Mouse (Mus musculus): ENCODE data around the gene Hist1h3f. TPM values are rescaled to one million over a fixed set of nuclear protein-coding genes. Genes with fewer than 3 reads are reported as not detected.
"Not testable (repeated sequence)": the region's sequence is repeated elsewhere in the genome, so short reads cannot be mapped to it uniquely, and the experiment has no call there.

Gene Hist1h3f
- polyA plus RNA-seq, 1 experiment = 0.74 TPM

DNA sequence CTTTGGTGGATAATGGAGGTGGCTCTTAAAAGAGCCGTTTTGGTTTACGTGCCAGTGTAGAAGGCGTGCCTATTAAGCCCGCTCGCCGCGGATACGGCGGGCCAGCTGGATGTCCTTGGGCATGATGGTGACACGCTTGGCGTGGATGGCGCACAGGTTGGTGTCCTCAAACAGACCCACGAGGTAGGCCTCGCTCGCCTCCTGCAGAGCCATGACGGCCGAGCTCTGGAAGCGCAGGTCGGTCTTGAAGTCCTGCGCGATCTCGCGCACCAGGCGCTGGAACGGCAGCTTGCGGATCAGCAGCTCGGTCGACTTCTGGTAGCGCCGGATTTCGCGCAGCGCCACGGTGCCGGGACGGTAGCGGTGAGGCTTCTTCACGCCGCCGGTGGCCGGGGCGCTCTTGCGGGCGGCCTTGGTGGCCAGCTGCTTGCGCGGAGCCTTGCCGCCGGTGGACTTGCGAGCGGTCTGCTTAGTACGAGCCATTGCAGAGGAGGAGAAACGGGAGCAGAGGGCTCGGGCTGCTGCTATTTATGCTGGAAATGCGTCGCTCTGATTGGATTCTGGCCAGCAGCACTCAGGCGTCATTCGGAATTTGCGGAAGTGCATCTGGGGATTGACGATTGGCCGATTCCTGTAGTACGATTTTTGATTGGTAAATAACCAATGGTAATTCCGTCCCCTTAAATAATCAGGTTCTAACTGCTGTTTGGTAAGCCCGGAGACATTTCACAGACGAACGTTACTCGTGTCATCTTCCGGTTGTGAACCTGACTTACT, 18.2 kb downstream of the Hist1h3f start, which contains the start of gene Hist1h3e:
Gene Hist1h3e, minus strand, starts transcription at position 487 of the 777 bp plus-strand sequence.
- not testable (repeated sequence) for H3K4me1 ChIP-seq (ENCODE audit: control insufficient read depth, insufficient read depth, low read length); H3K36me3 ChIP-seq (ENCODE audit: control insufficient read depth, insufficient read depth, low read length); H3K27me3 ChIP-seq (replicated peaks; ENCODE audit: control insufficient read depth, insufficient read depth, low read length)
- TF ChIP-seq POLR2A (IDR thresholded peaks at IDR 0.05; ENCODE audit: low read depth, low read length) = peak; percentile 66
- WGBS = under 1% methylated on average over 65 of the region's 67 CpGs
- DNase-seq = peak; percentile 96
- H3K27ac ChIP-seq (ENCODE audit: insufficient read depth, low read depth, low read length) = peak within 1 kb of the TSS; percentile 72
- peak within 1 kb of the TSS; percentile 69 for H3K4me3 ChIP-seq (ENCODE audit: insufficient read depth, low read depth, low read length)

GRCm38 (mm10) chr13:23562699-23563462, 19.0 kb downstream of the Hist1h3f start:
- H3K36me3 ChIP-seq (ENCODE audit: control insufficient read depth, insufficient read depth, low read length) = no peaks in the 10 kb centered on the region
- peak; percentile 62 for DNase-seq
- H3K27ac ChIP-seq (ENCODE audit: insufficient read depth, low read depth, low read length) = peak overlapping the region; percentile 61; the same call in 1 of the 2 replicates
- peaks cover 2% of the 10 kb centered on the region; the same call in 1 of the 2 replicates for H3K4me1 ChIP-seq (ENCODE audit: control insufficient read depth, insufficient read depth, low read length)
- no peaks in the 10 kb centered on the region for H3K27me3 ChIP-seq (replicated peaks; ENCODE audit: control insufficient read depth, insufficient read depth, low read length)
- TF ChIP-seq CTCF (conservative IDR thresholded peaks at IDR 0.05; ENCODE audit: insufficient read depth, insufficient read length, low read depth, low read length) = no peak
- TF ChIP-seq POLR2A (IDR thresholded peaks at IDR 0.05; ENCODE audit: low read depth, low read length) = no peak
- H3K4me3 ChIP-seq (ENCODE audit: insufficient read depth, low read depth, low read length) = peak overlapping the region; percentile 31
- 3% methylated on average over 18 of the region's 18 CpGs for WGBS

- no peak for TF ChIP-seq POLR2A (IDR thresholded peaks at IDR 0.05; ENCODE audit: low read depth, low read length)
- TF ChIP-seq CTCF (conservative IDR thresholded peaks at IDR 0.05; ENCODE audit: insufficient read depth, insufficient read length, low read depth, low read length) = no peak
Measured at GRCm38 (mm10) chr13:23564482-23564881, 20.6 kb downstream of the Hist1h3f start.

DNA sequence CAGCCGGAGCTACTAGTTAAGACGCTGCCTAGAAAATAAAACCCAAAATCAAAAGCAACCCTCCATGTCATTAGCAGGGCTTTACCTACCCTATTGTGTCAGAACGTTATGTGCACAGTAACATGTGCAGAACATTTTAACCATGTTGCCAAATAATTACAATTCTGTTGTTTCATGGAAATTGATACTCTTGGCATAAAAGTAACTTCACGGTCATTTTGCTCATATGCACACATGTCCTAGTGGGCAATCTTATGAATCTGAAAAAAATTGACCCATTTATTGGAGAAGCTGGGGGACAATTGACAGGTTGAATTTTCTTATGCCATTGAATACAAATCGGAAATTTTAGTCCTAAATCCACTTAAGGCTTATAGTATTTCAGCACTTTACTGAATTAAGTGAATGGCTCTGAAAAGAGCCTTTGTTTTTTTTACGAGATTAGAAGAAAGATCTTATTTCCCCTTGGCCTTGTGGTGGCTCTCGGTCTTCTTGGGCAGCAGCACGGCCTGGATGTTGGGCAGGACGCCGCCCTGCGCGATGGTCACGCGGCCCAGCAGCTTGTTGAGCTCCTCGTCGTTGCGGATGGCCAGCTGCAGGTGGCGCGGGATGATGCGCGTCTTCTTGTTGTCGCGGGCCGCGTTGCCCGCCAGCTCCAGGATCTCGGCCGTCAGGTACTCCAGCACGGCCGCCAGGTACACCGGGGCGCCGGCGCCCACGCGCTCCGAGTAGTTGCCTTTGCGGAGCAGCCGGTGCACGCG, 26.6 kb downstream of the Hist1h3f start:
- not testable (repeated sequence) for DNase-seq; H3K27me3 ChIP-seq (replicated peaks; ENCODE audit: control insufficient read depth, insufficient read depth, low read length); H3K4me1 ChIP-seq (ENCODE audit: control insufficient read depth, insufficient read depth, low read length); H3K36me3 ChIP-seq (ENCODE audit: control insufficient read depth, insufficient read depth, low read length)
- WGBS = 4% methylated on average over 31 of the region's 41 CpGs
- Histone ChIP-seq H3K27ac (ENCODE audit: insufficient read depth, low read depth, low read length) (peak overlapping the region; percentile 74; the same call in 1 of the 2 replicates), H3K4me3 (ENCODE audit: insufficient read depth, low read depth, low read length) (peak overlapping the region; percentile 41)

More at GRCm38 (mm10) chr13:23564482-23564881, 20.6 kb downstream of the Hist1h3f start:
- Histone ChIP-seq H3K4me3 (ENCODE audit: insufficient read depth, low read depth, low read length) (no peak overlapping the region), H3K27ac (ENCODE audit: insufficient read depth, low read depth, low read length) (no peak overlapping the region), H3K4me1 (ENCODE audit: control insufficient read depth, insufficient read depth, low read length) (peaks cover 2% of the 10 kb centered on the region; the same call in 1 of the 2 replicates), H3K36me3 (ENCODE audit: control insufficient read depth, insufficient read depth, low read length) (no peaks in the 10 kb centered on the region), H3K27me3 (replicated peaks; ENCODE audit: control insufficient read depth, insufficient read depth, low read length) (no peaks in the 10 kb centered on the region)
- 58% methylated on average over 2 of the region's 2 CpGs for WGBS
- DNase-seq = no peak

DNA sequence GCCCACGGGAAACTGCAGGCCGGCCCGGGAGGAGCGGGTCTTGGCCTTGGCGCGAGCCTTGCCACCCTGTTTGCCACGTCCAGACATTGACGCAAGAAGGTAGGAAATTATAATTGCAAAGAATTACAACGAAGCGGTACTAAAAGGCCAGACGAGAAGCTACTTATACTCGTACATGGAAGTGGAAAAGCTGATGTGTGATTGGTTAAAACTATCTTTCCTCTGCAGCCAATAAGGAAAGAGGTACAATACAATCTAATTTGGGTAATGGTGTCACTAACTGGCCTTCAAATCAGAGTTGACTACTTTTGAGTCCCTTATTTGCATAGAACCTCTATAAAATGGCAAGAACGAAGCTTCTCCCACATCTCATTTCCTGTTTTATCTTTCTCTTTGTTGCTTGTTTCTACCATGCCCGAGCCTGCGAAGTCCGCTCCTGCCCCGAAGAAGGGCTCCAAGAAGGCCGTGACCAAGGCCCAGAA, 27.2 kb downstream of the Hist1h3f start, which contains the start of the genes Hist1h2ae and Hist1h2bg:
Gene Hist1h2ae, minus strand, starts transcription at position 199 of the 482 bp plus-strand sequence.
Gene Hist1h2bg, plus strand, starts transcription at position 375 of the 482 bp plus-strand sequence.
- Histone ChIP-seq H3K4me3 (ENCODE audit: insufficient read depth, low read depth, low read length) (peak within 1 kb of the TSS; percentile 60), H3K27ac (ENCODE audit: insufficient read depth, low read depth, low read length) (peak within 1 kb of the TSS; percentile 77), H3K36me3 (ENCODE audit: control insufficient read depth, insufficient read depth, low read length) (no peaks in the 10 kb centered on the region), H3K27me3 (replicated peaks; ENCODE audit: control insufficient read depth, insufficient read depth, low read length) (peaks cover 2% of the 10 kb centered on the region; the same call in 1 of the 2 replicates), H3K4me1 (ENCODE audit: control insufficient read depth, insufficient read depth, low read length) (no peaks in the 10 kb centered on the region; the same call in 1 of the 2 replicates)
- DNase-seq = peak; percentile 85
- TF ChIP-seq CTCF (conservative IDR thresholded peaks at IDR 0.05; ENCODE audit: insufficient read depth, insufficient read length, low read depth, low read length) = no peak
- TF ChIP-seq POLR2A (IDR thresholded peaks at IDR 0.05; ENCODE audit: low read depth, low read length) = no peak
- WGBS = under 1% methylated on average over 18 of the region's 18 CpGs

DNA sequence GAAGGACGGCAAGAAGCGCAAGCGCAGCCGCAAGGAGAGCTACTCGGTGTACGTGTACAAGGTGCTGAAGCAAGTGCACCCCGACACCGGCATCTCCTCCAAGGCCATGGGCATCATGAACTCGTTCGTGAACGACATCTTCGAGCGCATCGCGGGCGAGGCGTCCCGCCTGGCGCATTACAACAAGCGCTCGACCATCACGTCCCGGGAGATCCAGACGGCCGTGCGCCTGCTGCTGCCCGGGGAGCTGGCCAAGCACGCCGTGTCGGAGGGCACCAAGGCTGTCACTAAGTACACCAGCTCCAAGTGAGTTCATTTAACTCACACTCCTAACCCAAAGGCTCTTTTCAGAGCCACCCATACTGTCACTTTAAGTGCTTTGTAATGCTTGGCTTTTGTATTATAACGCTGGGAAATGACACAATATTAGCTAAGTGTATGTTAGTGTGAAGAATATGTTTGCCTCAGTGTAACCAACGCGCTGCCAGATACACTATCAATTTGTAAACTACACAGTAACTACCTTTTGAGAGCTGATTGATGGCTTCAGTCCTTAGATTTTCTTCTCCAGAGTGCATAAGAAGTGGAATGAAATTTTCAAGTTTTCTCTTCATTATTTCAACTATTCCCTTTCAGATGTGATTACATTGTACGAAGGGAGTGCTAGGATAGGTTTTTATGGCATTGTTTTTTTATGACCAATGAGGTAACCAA, 27.8 kb downstream of the Hist1h3f start:
- peak overlapping the region; percentile 60 for H3K4me3 ChIP-seq (ENCODE audit: insufficient read depth, low read depth, low read length)
- WGBS = 2% methylated on average over 18 of the region's 34 CpGs
- not testable (repeated sequence) for DNase-seq; H3K36me3 ChIP-seq (ENCODE audit: control insufficient read depth, insufficient read depth, low read length); H3K27me3 ChIP-seq (replicated peaks; ENCODE audit: control insufficient read depth, insufficient read depth, low read length); H3K4me1 ChIP-seq (ENCODE audit: control insufficient read depth, insufficient read depth, low read length)
- H3K27ac ChIP-seq (ENCODE audit: insufficient read depth, low read depth, low read length) = peak overlapping the region; percentile 77
